1 mouse cellular context compared by ENCODE assay signal in genomic region chr2:122218234-122218633, GRCm38 (mm10).
TF ChIP-seq lines count a peak whose summit lies in the region.

No protein-coding gene starts in this region.

TF ChIP-seq in MEL, 35 proteins besides CTCF, POLR2A, EP300 and RAD21:
- TF ChIP-seq KAT2A (conservative IDR thresholded peaks at IDR 0.05; ENCODE audit: low read depth, low read length) (no peak), ETS1 (IDR thresholded peaks at IDR 0.05; ENCODE audit: low read depth, low read length) (peak; percentile 49; the same call in 1 of the 2 replicates)
